Mouse (Mus musculus) forebrain, embryonic 13.5 days (tissue): ENCODE measurements around the gene Spata48. TPM values are rescaled to one million over a fixed set of nuclear protein-coding genes. Genes with fewer than 3 reads are reported as not detected.

Experiments
- ATAC-seq: fragments of 200-750 bp; cut with Nextera tagmentation; 2 replicates; pipeline ENCODE4 v1.8.0; 2017
- H3K27ac ChIP-seq: fragments of 300-500 bp; sonication (generic); 2 replicates; pipeline ENCODE4 v1.5.1; 2015; ENCODE audit warnings: inconsistent platforms, mild to moderate bottlenecking, moderate library complexity
- H3K27me3 ChIP-seq: fragments of 300-500 bp; sonication (generic); 2 replicates; pipeline ENCODE4 v1.6.1; 2015; ENCODE audit warnings: mild to moderate bottlenecking, inconsistent platforms
- H3K36me3 ChIP-seq: fragments of 300-500 bp; sonication (generic); 2 replicates; pipeline ENCODE4 v1.6.1; 2015; ENCODE audit warnings: mild to moderate bottlenecking, inconsistent platforms; ENCODE audit not compliant: poor library complexity, severe bottlenecking
- H3K4me1 ChIP-seq: fragments of 300-500 bp; sonication (generic); 2 replicates; pipeline ENCODE4 v1.6.1; 2015; ENCODE audit warnings: inconsistent platforms
- H3K4me2 ChIP-seq: fragments of 300-500 bp; sonication (generic); 2 replicates; pipeline ENCODE4 v1.6.1; 2015; ENCODE audit warnings: inconsistent platforms, mild to moderate bottlenecking, moderate library complexity
- H3K4me3 ChIP-seq: fragments of 300-500 bp; sonication (generic); 2 replicates; pipeline ENCODE4 v1.5.1; 2015; ENCODE audit warnings: mild to moderate bottlenecking, inconsistent platforms
- H3K9ac ChIP-seq: fragments of 300-500 bp; sonication (generic); 2 replicates; pipeline ENCODE4 v1.6.1; 2015; ENCODE audit warnings: mild to moderate bottlenecking, inconsistent platforms
- H3K9me3 ChIP-seq: fragments of 300-500 bp; sonication (generic); replicated peaks from 2 replicates; pipeline ENCODE4 v1.6.1; 2016; ENCODE audit warnings: inconsistent platforms
- WGBS: fragments of 180-500 bp; shearing (Covaris S2); methylation state at CpG from one replicate; pipeline ENCODE4 v1.1.7; 2015; 5-methylcytosine and 5-hydroxymethylcytosine counted together
- polyA plus RNA-seq: library from polyadenylated mRNA; unstranded; fragments of >200 nt; fragmentation: Nextera tagmentation; extraction: Ambion mirVana; gene quantifications from 2 replicates; pipeline ENCODE4 v1.2.1, GENCODE M21; 2015

Spata48 gene
- 1.2 and 1.4 TPM in 2 replicates for polyA plus RNA-seq

DNA sequence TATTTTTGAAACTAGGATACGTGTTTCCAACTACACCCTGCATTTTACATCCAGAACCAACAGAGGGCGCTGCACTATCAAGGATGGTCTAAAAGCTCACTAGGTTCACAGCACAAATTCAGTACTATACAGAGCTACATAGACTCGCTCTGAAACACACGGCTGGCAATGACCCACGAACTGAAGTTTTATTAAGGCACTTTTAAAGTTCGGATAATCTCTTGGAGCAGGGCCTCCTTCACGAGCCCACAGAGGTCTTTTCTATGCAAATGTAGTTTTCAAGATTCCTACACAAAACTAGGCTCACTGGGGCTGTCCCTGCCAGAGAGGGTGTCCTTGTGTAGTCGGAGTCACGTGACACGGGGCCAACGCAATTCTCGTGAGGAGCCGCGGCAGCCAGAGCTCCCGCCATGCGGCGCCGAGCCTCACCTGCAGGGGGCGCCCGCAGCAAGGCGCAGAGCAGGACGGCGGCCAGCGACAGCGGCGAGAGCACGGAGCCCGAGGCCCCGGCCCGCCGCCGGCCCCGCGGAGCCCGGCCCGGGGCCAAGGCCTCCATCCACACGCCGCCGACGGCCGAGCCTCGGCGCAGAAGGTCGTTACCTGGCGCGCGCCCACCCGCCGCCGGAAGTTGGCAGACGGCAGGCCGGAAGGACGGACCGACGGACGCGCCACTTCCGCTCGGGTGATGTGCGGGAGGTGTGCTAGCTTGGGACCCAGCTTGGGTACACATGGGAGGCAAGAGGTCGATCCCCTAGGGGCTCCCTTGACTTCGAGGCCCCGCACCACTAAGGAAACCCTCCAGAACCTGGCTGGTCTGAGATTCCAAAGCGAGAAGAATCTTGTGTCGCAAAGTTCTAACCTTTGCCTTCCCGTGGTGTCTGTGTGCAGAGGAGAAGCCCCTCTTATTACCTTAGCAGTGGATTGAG lies at the start of gene Spata48, which contains the start of gene Zpbp:
TSS of gene Spata48 (plus strand) at position 460 of the 926 bp plus-strand sequence.
TSS of gene Zpbp (minus strand) at position 774 of the 926 bp plus-strand sequence.
- Histone ChIP-seq H3K4me2 (peak within 1 kb of the TSS; percentile 67), H3K4me1 (no peaks in the 10 kb centered on the region), H3K27ac (peak within 1 kb of the TSS; percentile 48), H3K27me3 (no peaks in the 10 kb centered on the region; the same call in 1 of the 2 replicates), H3K4me3 (peak within 1 kb of the TSS; percentile 63), H3K9ac (peak within 1 kb of the TSS; percentile 65), H3K36me3 (no peaks in the 10 kb centered on the region), H3K9me3 (no peaks in the 10 kb centered on the region)
- ATAC-seq = peak; percentile 97
- WGBS = 4% methylated on average over 59 of the region's 66 CpGs

DNA sequence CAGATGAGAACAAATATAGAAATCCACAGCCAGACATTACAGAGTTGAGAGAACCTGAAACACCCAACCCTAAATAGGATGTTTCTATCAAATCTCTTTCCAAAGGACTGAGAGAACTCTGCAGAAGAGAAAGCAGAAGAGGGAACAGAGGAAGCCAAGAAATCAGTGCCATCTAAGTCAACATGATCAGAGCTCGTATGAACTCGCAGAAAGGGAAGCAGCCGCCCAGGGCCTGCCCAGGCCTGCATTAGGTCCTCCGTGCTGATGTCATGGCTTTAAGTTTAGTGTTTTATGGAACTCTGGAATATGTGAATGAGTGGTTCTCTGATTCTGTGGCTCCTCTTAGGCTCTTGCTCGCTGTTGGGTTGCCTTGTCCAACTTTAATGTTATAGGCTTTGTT lies 47.7 kb upstream of the Spata48 start:
- no peak overlapping the region for H3K27ac ChIP-seq
- no peak for ATAC-seq
- no peaks in the 10 kb centered on the region for H3K36me3 ChIP-seq
- H3K9me3 ChIP-seq = no peaks in the 10 kb centered on the region
- H3K27me3 ChIP-seq = no peaks in the 10 kb centered on the region
- H3K9ac ChIP-seq = no peak overlapping the region
- no peak overlapping the region for H3K4me2 ChIP-seq
- no peaks in the 10 kb centered on the region for H3K4me1 ChIP-seq
- H3K4me3 ChIP-seq = no peak overlapping the region
- WGBS = 92% methylated on average over 5 of the region's 5 CpGs

DNA sequence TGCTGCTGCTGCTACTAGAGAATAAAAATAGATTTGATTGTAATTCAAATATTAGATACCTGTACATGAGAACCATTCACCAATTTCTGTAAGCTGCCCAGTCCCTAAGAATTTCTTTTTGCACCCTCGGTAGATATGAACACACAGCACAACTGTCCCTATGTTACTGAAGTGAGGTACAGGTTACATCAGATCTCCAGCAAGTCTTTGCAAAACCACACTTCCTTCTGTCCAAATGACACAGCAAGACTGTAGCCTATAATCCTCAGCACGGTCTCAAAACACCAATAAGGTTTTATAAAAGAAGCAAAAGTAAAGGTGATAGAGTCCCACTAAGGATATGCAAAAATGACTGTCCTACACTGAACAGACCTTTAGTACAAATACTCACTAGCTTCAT lies 44.5 kb upstream of the Spata48 start:
- H3K9me3 ChIP-seq = no peaks in the 10 kb centered on the region
- no peaks in the 10 kb centered on the region for H3K27me3 ChIP-seq
- no peaks in the 10 kb centered on the region for H3K4me1 ChIP-seq
- WGBS = 88% methylated on average over 2 of the region's 2 CpGs
- no peak overlapping the region for H3K4me2 ChIP-seq
- H3K27ac ChIP-seq = no peak overlapping the region
- ATAC-seq = no peak
- no peak overlapping the region for H3K9ac ChIP-seq
- no peaks in the 10 kb centered on the region for H3K36me3 ChIP-seq
- no peak overlapping the region for H3K4me3 ChIP-seq

DNA sequence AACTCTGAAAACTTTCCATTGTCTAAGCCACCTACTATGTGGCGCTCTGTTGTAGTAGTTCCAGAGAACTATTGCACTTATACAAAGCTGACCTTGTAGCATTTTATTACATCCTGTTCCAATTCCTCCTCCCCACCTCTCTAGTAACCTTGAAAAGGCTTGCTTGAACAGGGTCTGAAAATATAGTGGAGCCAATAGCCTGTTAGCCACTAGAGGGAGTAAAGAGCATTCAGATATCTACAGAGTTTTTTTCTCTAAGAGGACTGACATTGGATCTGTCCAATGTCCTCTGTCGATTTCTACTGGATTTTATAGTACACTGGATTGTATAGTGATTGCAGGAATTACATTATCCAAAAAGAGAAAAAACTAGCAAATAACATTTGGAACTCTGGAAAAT lies 6.9 kb upstream of the Spata48 start:
- Histone ChIP-seq H3K27me3 (no peaks in the 10 kb centered on the region), H3K27ac (no peak overlapping the region), H3K9ac (no peak overlapping the region), H3K4me3 (no peak overlapping the region), H3K9me3 (no peaks in the 10 kb centered on the region), H3K4me1 (no peaks in the 10 kb centered on the region), H3K4me2 (no peak overlapping the region), H3K36me3 (no peaks in the 10 kb centered on the region)
- 35% methylated on average over 2 of the region's 2 CpGs for WGBS
- peak; percentile 19; the same call in 1 of the 2 replicates for ATAC-seq

DNA sequence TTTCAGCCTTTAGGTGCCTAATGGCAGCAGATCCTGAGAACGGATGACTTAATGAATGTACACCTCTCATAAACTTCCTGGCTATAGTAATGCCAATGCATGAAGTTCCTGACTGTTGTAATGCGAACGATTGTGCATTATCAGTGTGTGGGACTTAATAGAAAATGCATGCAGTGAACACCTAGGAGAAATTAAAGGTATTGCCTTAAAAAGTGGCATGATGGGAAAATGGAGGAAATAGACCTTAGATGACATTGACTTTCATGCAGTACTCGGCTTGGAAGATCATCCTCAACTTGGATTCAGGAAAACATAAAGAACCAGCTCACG lies 632 bp downstream of the Spata48 start:
- Histone ChIP-seq H3K27ac (no peak overlapping the region), H3K4me3 (peak overlapping the region; percentile 63), H3K4me2 (peak overlapping the region; percentile 67), H3K9ac (peak overlapping the region; percentile 65; the same call in 1 of the 2 replicates), H3K4me1 (no peaks in the 10 kb centered on the region), H3K9me3 (no peaks in the 10 kb centered on the region), H3K27me3 (no peaks in the 10 kb centered on the region; the same call in 1 of the 2 replicates), H3K36me3 (no peaks in the 10 kb centered on the region)
- no peak for ATAC-seq
- 86% methylated on average over 5 of the region's 5 CpGs for WGBS

DNA sequence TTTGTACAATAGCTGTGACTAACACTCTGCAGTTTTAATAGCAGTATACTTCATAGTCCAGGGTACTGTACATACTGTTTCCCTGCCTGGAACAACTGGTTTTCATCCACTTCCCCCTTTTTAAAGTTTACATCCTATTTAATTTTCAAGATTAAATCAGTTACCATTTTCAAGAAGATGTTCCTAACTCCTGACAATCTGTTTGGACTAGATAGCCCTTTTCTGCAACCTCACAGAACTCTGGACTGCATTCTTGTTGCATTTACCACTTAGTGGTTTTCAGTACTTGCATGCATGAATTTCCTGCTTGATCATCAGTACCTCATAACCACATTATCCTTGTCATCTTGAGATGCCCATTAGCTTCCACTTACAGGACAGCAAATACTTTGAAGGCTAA lies 7.0 kb downstream of the Spata48 start:
- Histone ChIP-seq H3K27me3 (no peaks in the 10 kb centered on the region; the same call in 1 of the 2 replicates), H3K4me2 (no peak overlapping the region), H3K9me3 (no peaks in the 10 kb centered on the region), H3K4me3 (no peak overlapping the region), H3K27ac (no peak overlapping the region), H3K4me1 (no peaks in the 10 kb centered on the region), H3K9ac (no peak overlapping the region), H3K36me3 (no peaks in the 10 kb centered on the region)
- ATAC-seq = no peak

DNA sequence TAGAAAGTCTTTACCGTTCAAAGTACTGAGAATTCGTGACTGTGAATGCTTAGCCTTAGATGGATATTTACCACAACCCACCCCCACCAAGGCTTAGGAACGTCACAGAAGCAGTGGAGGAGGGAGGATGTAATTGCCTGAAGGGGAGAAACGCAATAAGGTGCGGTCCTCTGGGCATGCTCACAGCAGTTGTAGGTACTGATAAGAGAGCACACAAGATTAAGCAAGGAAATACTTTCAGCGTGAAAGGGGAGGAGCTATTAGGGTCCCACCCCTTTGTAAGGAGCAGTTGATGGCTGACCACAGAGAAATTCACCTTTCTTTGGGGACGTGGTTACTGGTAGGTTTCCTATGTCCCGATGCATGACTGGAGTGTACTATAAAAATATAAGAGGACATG lies 22.5 kb downstream of the Spata48 start:
- 60% methylated on average over 8 of the region's 8 CpGs for WGBS
- Histone ChIP-seq H3K9me3 (no peaks in the 10 kb centered on the region), H3K27me3 (no peaks in the 10 kb centered on the region), H3K4me1 (no peaks in the 10 kb centered on the region), H3K27ac (no peak overlapping the region), H3K4me3 (no peak overlapping the region), H3K9ac (no peak overlapping the region), H3K36me3 (no peaks in the 10 kb centered on the region), H3K4me2 (no peak overlapping the region)
- no peak for ATAC-seq

DNA sequence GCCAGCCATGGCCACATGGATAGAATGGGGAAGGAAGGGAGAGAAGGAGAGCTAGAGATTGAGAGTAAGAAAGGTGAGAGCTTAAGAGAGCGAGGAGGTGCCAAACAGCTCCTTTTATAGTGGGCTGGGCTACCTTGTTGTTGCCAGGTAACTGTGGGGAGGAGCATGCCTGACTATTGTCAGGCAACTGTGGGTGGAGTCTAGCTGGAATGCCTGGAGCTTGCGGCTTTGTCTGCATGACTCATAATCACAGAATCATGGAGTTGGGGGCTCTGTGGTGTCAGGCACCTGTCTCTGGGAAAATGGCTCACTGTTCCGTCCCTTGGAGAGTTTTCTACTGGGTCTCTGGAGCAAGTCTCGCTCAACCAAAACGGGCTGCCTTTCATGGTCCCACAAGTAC lies 30.1 kb downstream of the Spata48 start:
- WGBS = 63% methylated on average over 5 of the region's 5 CpGs

DNA sequence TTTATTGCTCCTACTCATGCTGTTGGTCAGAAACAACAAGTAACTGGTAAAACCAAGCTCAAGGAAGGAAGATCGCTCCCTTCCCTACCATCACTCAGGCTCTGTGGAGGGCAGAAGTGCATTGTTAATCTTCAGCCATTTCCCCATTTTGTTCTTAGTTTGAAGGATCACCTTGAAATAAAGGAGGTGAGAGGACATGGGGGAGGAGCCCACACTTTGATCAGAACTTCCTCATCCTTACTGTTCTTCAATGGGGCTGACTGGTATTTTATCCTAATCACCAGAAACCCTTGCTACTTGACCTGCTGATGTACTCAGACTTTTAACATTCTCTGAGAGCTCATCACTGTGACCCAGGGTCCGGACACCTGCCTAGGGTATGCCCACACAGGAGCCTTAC lies 33.8 kb downstream of the Spata48 start:
- ATAC-seq = no peak
- Histone ChIP-seq H3K27me3 (no peaks in the 10 kb centered on the region), H3K4me2 (no peak overlapping the region), H3K36me3 (no peaks in the 10 kb centered on the region), H3K9me3 (no peaks in the 10 kb centered on the region), H3K9ac (no peak overlapping the region), H3K4me3 (no peak overlapping the region), H3K4me1 (no peaks in the 10 kb centered on the region), H3K27ac (no peak overlapping the region)
- WGBS = 98% methylated on average over 2 of the region's 2 CpGs

More for the DNA sequence above, 30.1 kb downstream of the Spata48 start:
- no peaks in the 10 kb centered on the region for H3K27me3 ChIP-seq
- H3K4me1 ChIP-seq = no peaks in the 10 kb centered on the region
- no peak overlapping the region for H3K27ac ChIP-seq
- no peaks in the 10 kb centered on the region for H3K9me3 ChIP-seq
- H3K4me3 ChIP-seq = no peak overlapping the region
- H3K9ac ChIP-seq = no peak overlapping the region
- no peak for ATAC-seq
- H3K4me2 ChIP-seq = no peak overlapping the region
- no peaks in the 10 kb centered on the region for H3K36me3 ChIP-seq

DNA sequence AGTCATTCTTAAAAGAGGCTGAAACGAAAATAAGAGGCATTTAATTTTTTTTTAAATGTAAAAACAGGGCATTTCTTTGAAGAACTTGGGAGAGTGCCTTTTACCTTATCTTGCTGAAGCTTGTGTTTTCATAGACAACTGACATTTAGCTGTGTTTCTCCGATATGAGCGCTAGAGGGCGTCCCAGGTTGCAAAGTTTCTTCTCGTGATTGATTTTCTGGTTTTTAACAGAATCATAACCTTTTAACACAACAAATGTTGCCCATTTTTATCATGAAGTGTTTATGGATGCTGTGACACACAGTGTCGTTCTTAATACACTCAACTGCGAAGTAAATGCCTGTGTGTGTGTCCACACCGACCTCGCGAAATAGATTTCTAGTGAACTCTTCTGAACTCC lies 38.0 kb downstream of the Spata48 start:
- no peak overlapping the region for H3K4me3 ChIP-seq
- no peaks in the 10 kb centered on the region for H3K4me1 ChIP-seq
- H3K9ac ChIP-seq = no peak overlapping the region
- no peaks in the 10 kb centered on the region for H3K36me3 ChIP-seq
- H3K27me3 ChIP-seq = no peaks in the 10 kb centered on the region
- WGBS = 22% methylated on average over 10 of the region's 10 CpGs
- ATAC-seq = no peak
- no peaks in the 10 kb centered on the region for H3K9me3 ChIP-seq
- peak overlapping the region; percentile 14; the same call in 1 of the 2 replicates for H3K4me2 ChIP-seq
- H3K27ac ChIP-seq = no peak overlapping the region

DNA sequence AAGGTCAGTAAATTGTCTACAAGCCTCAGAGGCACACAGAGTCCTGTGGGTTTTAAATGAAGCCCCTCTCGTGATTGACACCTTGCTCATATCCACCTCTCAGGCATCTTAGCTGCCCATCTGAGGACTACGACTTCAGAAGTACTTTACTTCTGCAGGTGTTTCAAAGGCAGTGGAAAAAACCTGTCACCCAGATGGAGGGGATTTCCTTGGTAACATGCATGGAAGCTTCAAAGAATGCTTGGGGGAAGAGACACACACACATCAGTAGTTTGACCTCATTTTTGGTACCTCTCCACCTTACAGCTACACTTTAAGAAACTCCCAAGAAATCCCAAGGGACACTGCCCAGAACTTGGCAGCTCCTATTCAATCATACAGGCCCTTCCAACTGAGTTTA lies 44.3 kb downstream of the Spata48 start:
- Histone ChIP-seq H3K9ac (no peak overlapping the region), H3K36me3 (no peaks in the 10 kb centered on the region), H3K4me2 (no peak overlapping the region), H3K9me3 (no peaks in the 10 kb centered on the region), H3K27me3 (no peaks in the 10 kb centered on the region), H3K4me1 (no peaks in the 10 kb centered on the region), H3K4me3 (no peak overlapping the region), H3K27ac (no peak overlapping the region)
- WGBS = 82% methylated on average over 2 of the region's 2 CpGs
- ATAC-seq = no peak

DNA sequence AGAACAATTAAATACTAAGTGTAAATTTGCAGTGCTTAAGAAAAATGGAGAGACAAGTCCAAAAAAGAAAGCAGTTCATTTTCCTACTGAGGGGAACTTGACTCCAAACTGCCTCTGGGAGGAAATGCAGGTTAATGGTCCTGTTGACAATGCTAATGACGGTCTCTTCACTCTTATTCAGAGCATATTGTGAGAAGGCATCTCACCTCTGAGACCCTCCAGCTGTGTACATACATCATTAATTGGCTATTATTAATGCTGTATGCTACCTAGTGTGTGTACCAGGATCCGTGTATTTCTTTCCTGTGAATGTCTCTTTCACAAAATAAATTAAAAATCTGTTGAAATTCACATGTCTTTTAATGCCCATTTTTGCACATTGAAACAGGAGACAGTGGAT lies 47.5 kb downstream of the Spata48 start:
- Histone ChIP-seq H3K4me2 (no peak overlapping the region), H3K27ac (no peak overlapping the region), H3K9ac (no peak overlapping the region), H3K27me3 (no peaks in the 10 kb centered on the region), H3K36me3 (no peaks in the 10 kb centered on the region), H3K4me3 (no peak overlapping the region), H3K4me1 (no peaks in the 10 kb centered on the region), H3K9me3 (no peaks in the 10 kb centered on the region)
- no peak for ATAC-seq
- 71% methylated on average over 2 of the region's 2 CpGs for WGBS
